Mouse (Mus musculus) E14TG2a.4 (cell line): ENCODE measurements around the gene St14.

ENCODE experiments used
- CTCF ChIP-seq: conservative IDR thresholded peaks from 2 replicates; pipeline ENCODE4 v1.5.1; 2014; ENCODE audit warnings: low read length
- NANOG ChIP-seq: IDR thresholded peaks from 2 replicates; pipeline ENCODE4 v1.6.1; 2014; ENCODE audit warnings: borderline replicate concordance, low read length, mixed read lengths
- POU5F1 ChIP-seq: IDR thresholded peaks from 2 replicates; pipeline ENCODE4 v1.6.1; 2014; ENCODE audit warnings: low read length, borderline replicate concordance

- no peak for TF ChIP-seq CTCF
- no peak for TF ChIP-seq NANOG
- no peak for TF ChIP-seq POU5F1
These were observed 57.9 kb downstream of the St14 start for GRCm38 (mm10) chr9:31073797-31074196.
